Mouse (Mus musculus): ENCODE data around the gene Slc7a1. TPM values are rescaled to one million over a fixed set of nuclear protein-coding genes. Genes with fewer than 3 reads are reported as not detected.
A peak's percentile ranks its signal among the peaks of the same experiment; 100 is the strongest.

The Slc7a1 gene
- total and polyA plus RNA-seq, 3 experiments, result 64.1 to 133 (median 80.9) TPM

- H3K9ac ChIP-seq (ENCODE audit: control insufficient read depth, low read depth, low read length, poor library complexity, severe bottlenecking), result no peak overlapping the region
- no peaks in the 10 kb centered on the region for H3K27me3 ChIP-seq (ENCODE audit: control insufficient read depth in 1 of 2, insufficient read depth in 2 of 2, low read length in 2 of 2)
- no peak for DNase-seq (ENCODE audit: low read depth, low spot score)
- no peaks in the 10 kb centered on the region for H3K9me3 ChIP-seq (replicated peaks; ENCODE audit: insufficient read depth, low read length)
- peaks cover 0 to 10% of the 10 kb centered on the region in 2 experiments; a peak in 1 of 4 replicates for H3K4me1 ChIP-seq (ENCODE audit: control insufficient read depth in 1 of 2, insufficient read depth in 2 of 2, low read length in 2 of 2)
- peaks cover 11 to 17% of the 10 kb centered on the region in 2 experiments for H3K36me3 ChIP-seq (ENCODE audit: control insufficient read depth in 1 of 2, insufficient read depth in 2 of 2, low read length in 2 of 2)
- TF ChIP-seq POLR2AphosphoS2 (IDR thresholded peaks at IDR 0.05; ENCODE audit: low read length) (no peak), E2F4 (IDR thresholded peaks at IDR 0.05; ENCODE audit: borderline replicate concordance, low read depth, low read length) (no peak)
- H3K79me2 ChIP-seq (ENCODE audit: control insufficient read depth, insufficient read depth, low read length, poor library complexity), result no peaks in the 10 kb centered on the region
- H3K4me3 ChIP-seq (ENCODE audit: control insufficient read depth in 1 of 2, insufficient read depth in 1 of 2, low read depth in 2 of 2, low read length in 2 of 2), result no peak overlapping the region
- H3K27ac ChIP-seq (ENCODE audit: control insufficient read depth, low read depth, low read length), result no peak overlapping the region
Measured at GRCm38 (mm10) chr5:148331926-148332621, 67.6 kb downstream of the Slc7a1 start.

DNA sequence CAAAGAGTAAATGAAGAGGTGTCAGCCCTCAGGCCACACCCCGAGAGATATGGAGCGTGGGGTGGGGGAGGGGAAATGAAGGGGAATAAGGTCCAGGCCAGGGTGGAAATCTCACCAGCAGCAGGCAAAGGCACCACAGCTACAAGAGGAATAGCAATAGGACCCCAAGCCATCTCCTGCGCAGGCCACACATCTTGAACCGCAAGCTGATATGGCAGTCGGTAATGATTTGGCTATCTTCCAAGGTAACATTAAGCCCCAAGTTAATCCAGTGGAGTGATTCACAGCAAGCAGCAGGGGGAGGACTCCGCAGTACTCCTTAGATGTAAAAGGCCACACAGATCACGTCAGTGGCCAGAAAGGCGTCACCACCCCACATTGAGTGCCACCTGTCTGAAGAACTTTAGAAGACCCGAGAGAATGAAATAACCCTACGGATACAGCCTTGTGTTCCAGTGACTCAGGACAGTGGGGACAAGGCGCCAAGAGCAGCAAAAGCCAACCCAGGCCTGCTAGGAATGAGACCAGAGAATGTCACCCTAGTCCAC lies 68.4 kb downstream of the Slc7a1 start:
- peaks cover 0 to 10% of the 10 kb centered on the region in 2 experiments; a peak in 1 of 4 replicates for H3K4me1 ChIP-seq (ENCODE audit: control insufficient read depth in 1 of 2, insufficient read depth in 2 of 2, low read length in 2 of 2)
- no peak overlapping the region for H3K4me3 ChIP-seq (ENCODE audit: control insufficient read depth in 1 of 2, insufficient read depth in 1 of 2, low read depth in 2 of 2, low read length in 2 of 2)
- peak; percentile 73 for DNase-seq (ENCODE audit: low read depth, low spot score)
- no peaks in the 10 kb centered on the region for H3K27me3 ChIP-seq (ENCODE audit: control insufficient read depth in 1 of 2, insufficient read depth in 2 of 2, low read length in 2 of 2)
- peaks cover 11 to 17% of the 10 kb centered on the region in 2 experiments for H3K36me3 ChIP-seq (ENCODE audit: control insufficient read depth in 1 of 2, insufficient read depth in 2 of 2, low read length in 2 of 2)
- H3K27ac ChIP-seq (ENCODE audit: control insufficient read depth, low read depth, low read length), result no peak overlapping the region
- no peaks in the 10 kb centered on the region for H3K9me3 ChIP-seq (replicated peaks; ENCODE audit: insufficient read depth, low read length)
- no peaks in the 10 kb centered on the region for H3K79me2 ChIP-seq (ENCODE audit: control insufficient read depth, insufficient read depth, low read length, poor library complexity)
- TF ChIP-seq MAZ (IDR thresholded peaks at IDR 0.05; ENCODE audit: low read depth, low read length), result no peak
- peak; percentile 32; the same call in 1 of the 2 replicates for TF ChIP-seq NRF1 (IDR thresholded peaks at IDR 0.05; ENCODE audit: insufficient read depth, low read depth, low read length, poor library complexity, severe bottlenecking)
- TF ChIP-seq SIN3A (IDR thresholded peaks at IDR 0.05; ENCODE audit: low read length), result no peak
- no peak for TF ChIP-seq HCFC1 (IDR thresholded peaks at IDR 0.05; ENCODE audit: low read depth, low read length)
- TF ChIP-seq MYC (IDR thresholded peaks at IDR 0.05; ENCODE audit: low read depth, low read length), result no peak
- TF ChIP-seq RCOR1 (IDR thresholded peaks at IDR 0.05; ENCODE audit: low read depth, low read length), result peak; percentile 58
- no peak overlapping the region for H3K9ac ChIP-seq (ENCODE audit: control insufficient read depth, low read depth, low read length, poor library complexity, severe bottlenecking)

GRCm38 (mm10) chr5:148328982-148329381 lies 70.7 kb downstream of the Slc7a1 start:
- Histone ChIP-seq H3K27me3 (ENCODE audit: control insufficient read depth in 1 of 2, insufficient read depth in 2 of 2, low read length in 2 of 2) (no peaks in the 10 kb centered on the region), H3K9me3 (replicated peaks; ENCODE audit: insufficient read depth, low read length) (no peaks in the 10 kb centered on the region), H3K36me3 (ENCODE audit: control insufficient read depth in 1 of 2, insufficient read depth in 2 of 2, low read length in 2 of 2) (peaks cover 8 to 11% of the 10 kb centered on the region in 2 experiments)

More at GRCm38 (mm10) chr5:148328982-148329381, 70.7 kb downstream of the Slc7a1 start:
- no peak overlapping the region for H3K9ac ChIP-seq (ENCODE audit: control insufficient read depth, low read depth, low read length, poor library complexity, severe bottlenecking)
- no peak for DNase-seq (ENCODE audit: low read depth, low spot score)
- TF ChIP-seq EP300 (IDR thresholded peaks at IDR 0.05; ENCODE audit: low read depth in 1 of 2, low read length in 2 of 2) (no peak), ZKSCAN1 (IDR thresholded peaks at IDR 0.05; ENCODE audit: low read depth, low read length) (no peak), RCOR1 (IDR thresholded peaks at IDR 0.05; ENCODE audit: low read depth, low read length) (no peak), MAX (IDR thresholded peaks at IDR 0.05; ENCODE audit: low read length) (no peak)
- H3K4me3 ChIP-seq (ENCODE audit: control insufficient read depth in 1 of 2, insufficient read depth in 1 of 2, low read depth in 2 of 2, low read length in 2 of 2), result no peak overlapping the region
- no peaks in the 10 kb centered on the region for H3K79me2 ChIP-seq (ENCODE audit: control insufficient read depth, insufficient read depth, low read length, poor library complexity)
- no peak overlapping the region for H3K27ac ChIP-seq (ENCODE audit: control insufficient read depth, low read depth, low read length)
- H3K4me1 ChIP-seq (ENCODE audit: control insufficient read depth in 1 of 2, insufficient read depth in 2 of 2, low read length in 2 of 2), result peaks cover 0 to 10% of the 10 kb centered on the region in 2 experiments; a peak in 1 of 4 replicates

All from MEL (cell line).